Mouse (Mus musculus): ENCODE measurements at regions not wholly inside any gene's neighbourhood (a gene's known extent, or its start where the extent isn't known, plus 50 kb on each side); places are given as distances from the start of the nearest gene placed in this dataset.
"Not testable (repeated sequence)": the region's sequence is repeated elsewhere in the genome, so short reads cannot be mapped to it uniquely, and the experiment has no call there.

DNA sequence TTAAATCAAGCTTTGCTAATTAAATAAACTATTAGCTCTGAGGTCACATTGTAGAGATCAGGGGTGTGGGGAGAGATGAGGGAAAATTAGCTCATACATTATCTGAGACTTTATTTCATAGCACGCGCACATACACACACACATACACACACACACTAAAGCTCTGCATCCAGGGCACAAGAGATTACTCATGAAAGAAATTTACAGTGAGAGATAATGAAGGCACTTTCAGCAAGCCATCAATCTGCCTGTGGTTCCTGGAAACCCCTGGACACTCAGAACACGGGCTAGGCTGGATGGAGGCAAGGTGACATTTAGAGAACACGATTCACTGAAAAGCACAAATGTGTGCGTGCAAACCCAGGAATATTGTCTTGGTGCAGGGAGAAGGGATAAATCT lies 60.2 kb downstream of the Scg2 start:
- in situ Hi-C loops (cut with MseI, MboI) = no loop called here

DNA sequence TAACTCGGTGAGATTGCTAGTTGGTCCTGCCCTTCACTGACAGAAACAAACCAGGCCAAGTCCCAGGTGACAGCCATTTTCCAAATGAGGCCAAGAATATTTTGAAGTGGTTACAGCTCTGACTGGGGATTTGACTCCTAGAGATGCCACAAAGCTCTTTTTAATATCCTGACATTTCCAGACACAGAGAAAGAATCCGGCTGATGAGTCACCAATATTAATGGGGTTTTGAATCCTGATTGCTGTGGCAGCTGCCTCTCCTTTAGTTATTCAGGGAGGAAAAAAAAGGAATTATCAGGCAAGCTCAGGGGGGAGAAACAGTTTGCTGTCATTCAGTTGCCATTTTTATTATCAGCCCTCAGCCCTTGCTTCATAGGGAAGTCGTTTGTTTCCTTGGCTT lies 65.1 kb downstream of the Scg2 start:
- in situ Hi-C loops (cut with MseI, MboI) = no loop called here

DNA sequence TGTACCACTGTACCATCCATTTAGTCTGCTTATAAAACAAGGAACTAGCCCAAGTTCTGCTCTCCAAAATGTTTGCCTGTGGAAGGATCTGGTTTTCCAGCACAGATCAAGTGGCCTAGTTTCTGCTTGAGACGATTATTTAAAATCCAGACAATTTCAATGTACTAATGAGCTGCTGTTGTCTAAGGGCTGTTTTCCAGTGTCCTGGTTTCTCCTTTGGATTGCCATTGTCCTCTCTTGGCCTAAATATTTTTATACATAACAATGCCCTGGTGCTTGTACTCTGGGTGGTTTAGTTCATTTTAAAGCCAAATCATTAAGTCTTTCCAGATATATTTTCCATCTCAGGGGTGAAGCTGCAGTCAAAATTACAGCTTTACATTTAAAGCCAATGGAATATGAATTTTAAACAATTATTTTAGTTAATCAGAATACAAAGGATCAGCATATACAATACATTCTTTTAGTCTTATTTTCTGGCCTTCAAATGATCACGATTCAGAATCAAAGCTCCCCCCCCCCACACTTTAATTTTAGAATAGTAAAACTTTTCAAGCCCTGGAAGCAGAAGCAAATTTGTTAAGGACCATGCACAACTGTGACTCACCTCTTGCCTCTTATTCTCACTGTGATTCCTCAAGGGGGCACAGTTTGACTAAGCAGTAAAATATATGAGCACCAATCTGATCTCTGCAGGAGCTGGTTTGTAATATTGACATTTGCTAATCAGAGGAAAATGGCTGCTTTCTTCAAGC lies 82.5 kb downstream of the Scg2 start:
- in situ Hi-C loops (cut with MseI, MboI) = no loop called here

DNA sequence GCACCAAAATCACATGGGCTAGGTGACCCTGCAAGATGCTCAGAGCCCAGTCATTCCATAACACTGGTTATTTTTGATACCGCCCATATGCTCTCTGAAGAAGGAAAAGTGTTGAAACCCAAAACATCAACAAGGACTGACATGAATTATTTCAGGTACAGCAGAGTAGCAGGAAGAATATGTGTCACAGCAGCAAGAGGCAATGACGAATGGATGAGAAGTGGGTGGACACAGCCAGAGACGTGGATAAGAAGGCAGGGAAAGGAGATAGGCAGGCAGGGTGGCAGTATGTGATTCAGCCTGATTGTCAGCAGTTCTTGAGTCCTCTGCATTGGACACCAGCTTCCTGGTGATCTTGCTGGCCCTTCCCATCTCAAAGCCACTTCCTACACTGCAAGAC lies 93.4 kb downstream of the Scg2 start:
- in situ Hi-C loops (cut with MseI, MboI) = no loop called here

- in situ Hi-C loops (cut with MseI, MboI) = no loop called here
These were observed 104.3 kb downstream of the Scg2 start for GRCm38 (mm10) chr1:79335480-79336114.

DNA sequence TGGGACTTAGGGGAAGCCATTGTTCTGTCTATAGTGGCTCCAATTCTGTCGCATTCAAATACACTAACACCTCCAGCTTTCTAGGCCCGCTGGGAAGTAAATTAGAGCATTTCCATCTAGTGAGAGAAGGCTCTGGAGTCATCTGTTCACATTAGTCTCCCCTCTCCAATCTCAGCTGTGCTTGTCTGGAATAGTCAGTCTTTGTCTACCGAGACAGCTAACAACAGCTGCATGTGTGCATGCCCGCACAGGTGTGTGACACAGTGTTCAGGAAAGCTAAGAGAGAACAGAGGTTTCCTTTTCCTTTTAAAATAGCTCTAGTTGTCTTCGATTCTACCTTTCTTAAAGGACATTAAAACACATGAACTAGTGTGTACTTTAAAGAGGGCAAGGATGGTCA lies 122.7 kb downstream of the Scg2 start:
- in situ Hi-C loops (cut with MseI, MboI) = no loop called here

GRCm38 (mm10) chr1:79314774-79315173 lies 125.1 kb downstream of the Scg2 start:
- in situ Hi-C loops (cut with MseI, MboI) = no loop called here

DNA sequence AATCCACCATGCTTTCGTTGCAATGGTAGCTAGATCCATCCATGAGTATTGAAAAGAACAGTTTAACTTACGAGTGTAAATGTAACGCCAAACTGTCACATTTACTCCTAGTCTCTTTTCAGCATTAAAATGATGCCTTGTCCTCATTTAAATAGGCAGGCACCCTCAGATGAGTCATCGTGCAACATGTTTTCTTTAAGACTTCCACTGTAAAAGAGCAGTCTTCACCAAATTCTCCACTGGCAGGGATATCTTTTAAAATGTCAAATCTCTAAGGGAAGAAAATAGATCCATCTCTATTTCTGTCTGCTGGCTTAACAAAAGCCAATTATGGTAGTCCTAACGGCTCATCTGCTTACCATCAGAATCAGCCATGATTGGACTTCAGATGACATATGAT lies 127.8 kb downstream of the Scg2 start:
- in situ Hi-C loops (cut with MseI, MboI) = no loop called here

DNA sequence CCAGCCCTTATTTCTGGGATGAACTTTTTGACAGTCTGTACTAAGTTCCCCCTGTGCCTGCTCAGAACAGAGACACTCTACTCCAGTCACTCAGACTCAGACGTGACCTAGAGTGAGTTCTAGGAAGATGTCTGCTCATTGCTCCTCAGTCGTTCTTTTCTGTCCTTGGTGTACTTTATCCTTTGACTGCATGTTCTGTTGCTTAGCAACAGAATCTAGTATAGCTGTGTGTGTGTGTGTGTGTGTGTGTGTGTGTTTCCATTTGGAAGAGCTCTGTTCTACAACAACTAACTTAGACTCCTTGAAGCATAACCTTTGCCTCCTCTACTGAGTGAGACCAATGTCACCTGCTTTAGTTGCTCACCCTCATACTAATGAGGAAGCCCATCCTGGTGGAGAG lies 136.3 kb downstream of the Scg2 start:
- in situ Hi-C loops (cut with MseI, MboI) = no loop called here

DNA sequence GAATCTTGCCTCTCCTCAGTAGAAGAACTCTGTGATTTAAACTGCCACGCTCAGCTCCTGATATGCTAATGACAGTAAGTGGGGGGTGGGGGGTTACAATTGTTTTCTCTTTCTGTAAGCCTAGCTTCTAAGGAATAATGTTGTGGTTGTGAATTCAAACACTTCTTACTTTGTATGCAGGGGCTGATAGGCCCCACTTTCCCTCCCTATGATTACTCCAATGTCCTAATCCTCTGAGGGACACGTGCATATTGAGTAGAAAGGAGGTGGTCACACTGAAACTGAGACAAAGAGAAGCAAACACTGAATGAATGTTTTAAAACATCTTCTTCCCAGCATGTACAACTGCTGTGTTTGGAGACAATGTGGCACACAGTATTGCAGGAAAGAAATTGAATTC lies 140.3 kb downstream of the Scg2 start:
- in situ Hi-C loops (cut with MseI, MboI) = no loop called here

DNA sequence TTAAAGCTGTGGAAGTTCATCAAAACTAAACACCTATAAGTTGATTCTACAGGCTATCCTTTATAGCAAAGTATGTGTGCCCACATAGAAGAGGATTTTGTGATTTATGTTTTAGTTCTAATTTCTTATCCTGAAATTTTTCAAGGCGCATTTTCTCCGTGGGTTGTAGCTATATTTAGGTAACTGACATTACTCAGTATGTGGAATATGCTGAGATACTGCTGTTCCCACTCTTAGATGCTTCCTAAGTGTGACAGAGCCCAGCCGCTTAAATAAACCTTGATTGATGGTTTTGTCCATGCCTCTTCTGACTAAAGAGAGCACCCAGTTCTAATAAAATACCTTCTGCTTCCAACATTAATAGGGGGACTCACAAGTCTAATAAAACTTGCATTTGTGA lies 180.2 kb downstream of the Scg2 start:
- in situ Hi-C loops (cut with MseI, MboI) = no loop called here

GRCm38 (mm10) chr1:79212970-79213369 lies 226.9 kb downstream of the Scg2 start:
- in situ Hi-C loops (cut with MseI, MboI) = no loop called here

GRCm38 (mm10) chr1:79212471-79212870 lies 227.4 kb downstream of the Scg2 start:
- in situ Hi-C loops (cut with MseI, MboI) = no loop called here

- in situ Hi-C loops (cut with MseI, MboI) = not testable (repeated sequence)
These were observed 227.9 kb downstream of the Scg2 start for GRCm38 (mm10) chr1:79211981-79212380.

- in situ Hi-C loops (cut with MseI, MboI) = no loop called here
These were observed 232.7 kb downstream of the Scg2 start for GRCm38 (mm10) chr1:79207207-79207606.

GRCm38 (mm10) chr1:79197682-79198081 lies 242.2 kb downstream of the Scg2 start:
- in situ Hi-C loops (cut with MseI, MboI) = loop anchor here in 1 of 2 experiments (25.0 kb wide), 1 partner anchor 460 kb away; no protein-coding TSS in a partner anchor

- in situ Hi-C loops (cut with MseI, MboI) = loop anchor here in 1 of 2 experiments (25.0 kb wide), 1 partner anchor 454 kb away; no protein-coding TSS in a partner anchor
These were observed 248.9 kb downstream of the Scg2 start for GRCm38 (mm10) chr1:79191031-79191430.

DNA sequence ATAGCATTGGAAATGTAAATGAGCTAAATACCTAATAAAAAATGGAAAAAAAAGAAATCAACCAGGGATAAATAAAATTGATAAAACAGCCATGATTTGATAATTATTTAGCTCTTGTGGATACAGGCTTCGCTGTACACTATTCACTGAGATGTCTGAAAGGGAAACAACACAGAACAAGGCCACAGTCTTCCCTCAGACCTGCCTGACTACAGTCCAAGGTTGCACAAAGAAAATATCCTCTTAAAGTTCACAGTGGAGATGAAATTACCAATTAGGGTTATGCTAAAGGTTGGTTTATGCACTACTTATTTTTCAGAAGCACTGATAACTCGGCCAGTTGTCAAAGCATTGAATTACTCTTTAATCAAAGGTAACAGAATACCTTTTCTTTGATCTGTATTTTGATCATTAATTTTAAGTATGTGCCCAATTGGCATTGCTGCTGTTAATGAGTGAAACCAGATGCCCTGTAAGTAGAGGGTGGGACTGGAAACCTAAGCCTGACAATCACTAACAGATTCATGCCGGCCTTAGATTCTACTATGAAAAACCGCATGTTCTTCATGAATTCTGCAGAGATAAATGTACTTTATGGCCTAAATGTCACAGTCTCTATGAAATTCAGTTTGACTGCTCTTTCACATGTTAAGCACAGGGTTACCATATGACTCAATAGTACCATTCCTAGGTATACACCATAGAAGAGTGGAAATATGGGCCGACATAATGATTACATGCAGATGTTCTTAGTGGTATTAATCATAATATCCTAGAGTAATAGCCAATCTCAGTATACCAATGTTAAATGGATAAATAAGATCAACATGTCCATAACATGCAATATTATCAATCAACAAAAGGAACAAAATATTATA lies 256.1 kb downstream of the Scg2 start:
- in situ Hi-C loops (cut with MseI, MboI) = loop anchor here in 1 of 2 experiments (25.0 kb wide), 1 partner anchor 446 kb away; no protein-coding TSS in a partner anchor

DNA sequence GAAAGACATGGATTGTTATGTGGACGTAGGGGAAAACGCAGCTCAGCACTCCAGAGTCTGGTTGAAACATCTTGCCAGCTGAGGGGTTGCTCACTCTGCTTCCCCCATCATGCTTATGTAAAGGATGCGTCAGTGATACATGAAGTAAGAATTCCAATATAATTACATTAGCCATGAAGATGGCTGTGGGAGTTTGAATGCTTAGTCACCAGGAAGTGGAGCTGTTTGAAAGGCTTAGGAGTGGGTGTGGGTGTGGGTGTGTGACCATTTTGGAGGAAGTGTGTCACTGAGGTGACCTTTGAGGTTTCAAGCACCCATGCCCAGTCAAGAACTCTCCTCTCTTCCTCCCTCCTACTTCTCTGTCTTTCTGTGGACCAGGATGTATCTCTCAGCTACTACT lies 295.8 kb downstream of the Scg2 start:
- in situ Hi-C loops (cut with MseI, MboI) = no loop called here

All from mouse trophoblast stem cell (cell line).